Mouse (Mus musculus) heart, adult 2 months (tissue): ENCODE measurements around the gene Slpi. TPM values are rescaled to one million over a fixed set of nuclear protein-coding genes. Genes with fewer than 3 reads are reported as not detected.

Experiments
- DNase-seq, 2 experiments: peaks; one replicate each; pipeline ENCODE4 v3.0.0; 2021
- H3K27ac ChIP-seq: fragments of 200-600 bp; 2 replicates; pipeline ENCODE4 v1.8.1; 2022
- H3K27me3 ChIP-seq: fragments of 200-500 bp; 2 replicates; pipeline ENCODE4 v1.6.1; 2012; ENCODE audit warnings: mild to moderate bottlenecking, low read length, inconsistent platforms, mixed read lengths; ENCODE audit not compliant: control insufficient read depth, insufficient read depth
- H3K36me3 ChIP-seq: fragments of 200-500 bp; 2 replicates; pipeline ENCODE4 v1.6.1; 2012; ENCODE audit warnings: low read length, inconsistent platforms; ENCODE audit not compliant: control insufficient read depth, insufficient read depth
- H3K4me1 ChIP-seq: fragments of 200-500 bp; 2 replicates; pipeline ENCODE4 v1.6.1; 2011; ENCODE audit warnings: low read length; ENCODE audit not compliant: control insufficient read depth, insufficient read depth
- H3K4me3 ChIP-seq: fragments of 200-600 bp; 2 replicates; pipeline ENCODE4 v1.8.1; 2022
- H3K79me2 ChIP-seq: fragments of 200-500 bp; replicated peaks from 2 replicates; pipeline ENCODE4 v1.6.1; 2012; ENCODE audit warnings: mild to moderate bottlenecking, inconsistent platforms, low read length, moderate library complexity, mixed read lengths; ENCODE audit not compliant: control insufficient read depth, insufficient read depth
- H3K9ac ChIP-seq: fragments of 200-500 bp; 2 replicates; pipeline ENCODE4 v1.6.1; 2012; ENCODE audit warnings: low read depth, mild to moderate bottlenecking, control low read depth, inconsistent platforms, low read length, mixed read lengths
- CTCF ChIP-seq: fragments of 200-600 bp; IDR thresholded peaks from 2 replicates; pipeline ENCODE4 v1.8.1; 2022; ENCODE audit warnings: antibody characterized with exemption, mild to moderate bottlenecking, moderate library complexity
- EP300 ChIP-seq: fragments of 200-500 bp; IDR thresholded peaks from 2 replicates; pipeline ENCODE4 v1.6.1; 2011; ENCODE audit warnings: low read depth, low read length, control low read depth; ENCODE audit not compliant: insufficient read depth
- POLR2A ChIP-seq: fragments of 200-500 bp; IDR thresholded peaks from 2 replicates; pipeline ENCODE4 v1.6.1; 2011; ENCODE audit warnings: mild to moderate bottlenecking, low read depth, low read length, control low read depth; ENCODE audit not compliant: insufficient read depth
- WGBS: fragments of 180-500 bp; shearing (Covaris S2); methylation state at CpG from one replicate; pipeline ENCODE4 v1.1.7; 2018; 5-methylcytosine and 5-hydroxymethylcytosine counted together
- intact Hi-C: fragments of 180-260 bp; cut with DNase I; formaldehyde crosslinking; loops from one replicate; pipeline ENCODE4 v1.15.1; 2025
- polyA plus RNA-seq: library from polyadenylated mRNA; depleted of rRNA; stranded (reverse); fragments of >200 nt; gene quantifications from 2 replicates; pipeline ENCODE4 v1.2.3, GENCODE M21; 2012
- total RNA-seq, 2 experiments: library from RNA; stranded (reverse); gene quantifications; 2 replicates each; pipeline ENCODE4 v1.2.3; 2021

Gene Slpi
- total and polyA plus RNA-seq, 3 experiments, result 8.3 to 26.4 (median 10.9) TPM

- H3K27ac ChIP-seq, result no peak overlapping the region
- peak overlapping the region; percentile 43 for H3K4me3 ChIP-seq
- no peaks in the 10 kb centered on the region for H3K79me2 ChIP-seq
- H3K9ac ChIP-seq, result peak overlapping the region; percentile 57
- intact Hi-C loops, result loop anchor here (5.0 kb wide), 1 partner anchor 287 kb away; no protein-coding TSS in a partner anchor
- WGBS, result under 1% methylated on average over 30 of the region's 30 CpGs
- TF ChIP-seq CTCF (peak; percentile 83), POLR2A (no peak)
- peaks cover 3% of the 10 kb centered on the region; the same call in 1 of the 2 replicates for H3K27me3 ChIP-seq
- H3K36me3 ChIP-seq, result no peaks in the 10 kb centered on the region
- DNase-seq, result peak; percentile 74 to 87
- no peaks in the 10 kb centered on the region; the same call in 1 of the 2 replicates for H3K4me1 ChIP-seq
Measured at GRCm38 (mm10) chr2:164389499-164389898, 604 bp upstream of the Slpi start.

GRCm38 (mm10) chr2:164386953-164387352 lies 1.9 kb downstream of the Slpi start:
- 15% methylated on average over 8 of the region's 8 CpGs for WGBS
- Histone ChIP-seq H3K27ac (no peak overlapping the region), H3K9ac (no peak overlapping the region), H3K79me2 (no peaks in the 10 kb centered on the region), H3K36me3 (no peaks in the 10 kb centered on the region), H3K27me3 (peaks cover 3% of the 10 kb centered on the region; the same call in 1 of the 2 replicates), H3K4me1 (no peaks in the 10 kb centered on the region; the same call in 1 of the 2 replicates), H3K4me3 (no peak overlapping the region)
- no peak for DNase-seq
- TF ChIP-seq CTCF (peak; percentile 54), POLR2A (no peak), EP300 (no peak)
- intact Hi-C loops, result loop anchor here (5.0 kb wide), 1 partner anchor 285 kb away; no protein-coding TSS in a partner anchor

GRCm38 (mm10) chr2:164385927-164386763 lies 2.8 kb downstream of the Slpi start:
- Histone ChIP-seq H3K79me2 (no peaks in the 10 kb centered on the region), H3K27me3 (peaks cover 3% of the 10 kb centered on the region; the same call in 1 of the 2 replicates), H3K4me1 (no peaks in the 10 kb centered on the region; the same call in 1 of the 2 replicates), H3K36me3 (no peaks in the 10 kb centered on the region), H3K4me3 (no peak overlapping the region), H3K9ac (no peak overlapping the region), H3K27ac (no peak overlapping the region)
- intact Hi-C loops, result loop anchor here (5.0 kb wide), 1 partner anchor 284 kb away; no protein-coding TSS in a partner anchor
- no peak for TF ChIP-seq CTCF
- TF ChIP-seq POLR2A, result no peak
- TF ChIP-seq EP300, result no peak
- WGBS, result 12% methylated on average over 18 of the region's 18 CpGs
- DNase-seq, result no peak

DNA sequence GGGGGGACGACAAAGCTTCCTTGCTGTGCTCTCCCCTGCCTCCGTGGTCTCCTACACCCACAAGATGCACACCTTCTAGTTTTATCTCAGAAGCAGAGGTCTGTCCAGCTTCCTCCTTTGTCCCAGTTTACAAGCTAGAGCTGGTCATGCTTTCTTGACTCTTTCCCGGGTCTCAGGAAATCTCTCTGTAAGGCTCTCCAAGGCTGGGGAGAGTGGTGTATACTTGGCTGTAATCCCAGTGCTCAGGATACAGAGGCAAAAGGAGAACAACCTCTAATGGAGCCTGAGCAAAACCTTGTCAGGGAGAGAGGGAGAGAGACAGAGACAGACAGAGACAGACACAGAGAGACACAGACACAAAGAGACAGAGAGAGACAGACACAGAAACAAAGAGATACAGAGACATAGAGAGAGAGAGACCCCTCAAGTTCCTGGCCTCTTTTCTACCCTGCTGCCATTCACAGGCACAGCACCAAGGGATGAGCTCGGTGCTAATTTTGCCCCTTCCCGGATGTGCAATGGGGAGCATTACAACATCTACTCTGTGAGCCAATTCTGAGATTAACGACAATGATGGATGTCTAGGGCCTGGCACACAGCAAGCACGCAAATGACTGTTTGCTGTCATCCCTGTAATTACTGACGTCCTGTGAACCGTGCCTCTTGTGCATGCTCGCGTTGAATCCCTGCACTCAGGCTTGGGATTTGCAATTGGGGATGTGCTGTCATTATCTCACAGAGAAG lies 5.1 kb downstream of the Slpi start:
- Histone ChIP-seq H3K4me3 (no peak overlapping the region), H3K9ac (no peak overlapping the region), H3K27ac (no peak overlapping the region), H3K36me3 (no peaks in the 10 kb centered on the region), H3K27me3 (0 out of 2 replicates have a peak, but pooled peaks cover 2% of the 10 kb centered on the region), H3K79me2 (no peaks in the 10 kb centered on the region), H3K4me1 (no peaks in the 10 kb centered on the region; the same call in 1 of the 2 replicates)
- no peak for DNase-seq
- intact Hi-C loops, result no loop called here
- 45% methylated on average over 11 of the region's 11 CpGs for WGBS
- TF ChIP-seq POLR2A (no peak), EP300 (no peak), CTCF (no peak)

DNA sequence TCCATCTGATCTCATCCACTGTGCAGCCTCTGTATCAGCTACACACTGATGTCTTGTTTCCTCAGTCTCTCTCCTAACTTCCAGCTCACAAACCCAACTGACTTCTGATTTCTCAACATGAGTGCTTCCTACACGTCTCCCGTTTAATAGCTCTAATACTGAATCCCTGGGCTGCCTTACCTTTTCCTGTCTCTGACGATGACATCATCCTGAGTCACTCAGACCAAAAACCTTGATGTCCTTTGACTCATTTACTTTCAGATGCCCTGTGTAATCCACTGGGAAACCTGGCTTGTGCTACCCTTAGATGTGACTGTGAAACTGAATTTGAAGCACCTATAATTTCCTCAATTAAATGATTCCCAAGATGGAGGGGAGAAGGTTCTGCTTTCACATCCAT lies 5.9 kb downstream of the Slpi start:
- intact Hi-C loops, result no loop called here
- DNase-seq, result no peak
- Histone ChIP-seq H3K36me3 (no peaks in the 10 kb centered on the region), H3K9ac (no peak overlapping the region), H3K4me3 (no peak overlapping the region), H3K27ac (no peak overlapping the region), H3K27me3 (no peaks in the 10 kb centered on the region), H3K4me1 (no peaks in the 10 kb centered on the region; the same call in 1 of the 2 replicates), H3K79me2 (no peaks in the 10 kb centered on the region)
- WGBS, result 38% methylated on average over 3 of the region's 3 CpGs
- TF ChIP-seq EP300 (no peak), CTCF (no peak), POLR2A (no peak)
